Mouse (Mus musculus) hindbrain, embryonic 15.5 days (tissue): ENCODE data around the gene Tmem63b. TPM values are rescaled to one million over a fixed set of nuclear protein-coding genes. Genes with fewer than 3 reads are reported as not detected.

ENCODE experiments used
- ATAC-seq: fragments of 200-750 bp; cut with Nextera tagmentation; 2 replicates; pipeline ENCODE4 v1.8.0; 2017; ENCODE audit warnings: low read depth, moderate number of reproducible peaks, moderate TSS enrichment; ENCODE audit not compliant: low FRiP score
- H3K27ac ChIP-seq: fragments of 300-500 bp; sonication (generic); replicated peaks from 2 replicates; pipeline ENCODE4 v1.5.1; 2015; ENCODE audit warnings: mild to moderate bottlenecking, inconsistent platforms
- H3K27me3 ChIP-seq: fragments of 300-500 bp; sonication (generic); 2 replicates; pipeline ENCODE4 v1.6.1; 2015; ENCODE audit warnings: control low read depth, inconsistent platforms
- H3K36me3 ChIP-seq: fragments of 300-500 bp; sonication (generic); 2 replicates; pipeline ENCODE4 v1.6.1; 2015; ENCODE audit warnings: control low read depth, inconsistent platforms
- H3K4me1 ChIP-seq: fragments of 300-500 bp; sonication (generic); replicated peaks from 2 replicates; pipeline ENCODE4 v1.6.1; 2015; ENCODE audit warnings: control low read depth, inconsistent platforms
- H3K4me2 ChIP-seq: fragments of 300-500 bp; sonication (generic); 2 replicates; pipeline ENCODE4 v1.6.1; 2015; ENCODE audit warnings: moderate library complexity, mild to moderate bottlenecking, inconsistent platforms
- H3K4me3 ChIP-seq: fragments of 300-500 bp; sonication (generic); 2 replicates; pipeline ENCODE4 v1.5.1; 2015; ENCODE audit warnings: mild to moderate bottlenecking, inconsistent platforms
- H3K9ac ChIP-seq: fragments of 300-500 bp; sonication (generic); 2 replicates; pipeline ENCODE4 v1.6.1; 2015; ENCODE audit warnings: inconsistent platforms
- H3K9me3 ChIP-seq: fragments of 300-500 bp; sonication (generic); 2 replicates; pipeline ENCODE4 v1.6.1; 2016; ENCODE audit warnings: control low read depth, inconsistent platforms
- WGBS: fragments of 180-500 bp; shearing (Covaris S2); methylation state at CpG from one replicate; pipeline ENCODE4 v1.1.7; 2015; 5-methylcytosine and 5-hydroxymethylcytosine counted together
- polyA plus RNA-seq: library from polyadenylated mRNA; unstranded; fragments of >200 nt; fragmentation: Nextera tagmentation; extraction: Ambion mirVana; gene quantifications from 2 replicates; pipeline ENCODE4 v1.2.1, GENCODE M21; 2015

Gene Tmem63b
- polyA plus RNA-seq, 1 experiment from 2014 or later = 155 TPM

DNA sequence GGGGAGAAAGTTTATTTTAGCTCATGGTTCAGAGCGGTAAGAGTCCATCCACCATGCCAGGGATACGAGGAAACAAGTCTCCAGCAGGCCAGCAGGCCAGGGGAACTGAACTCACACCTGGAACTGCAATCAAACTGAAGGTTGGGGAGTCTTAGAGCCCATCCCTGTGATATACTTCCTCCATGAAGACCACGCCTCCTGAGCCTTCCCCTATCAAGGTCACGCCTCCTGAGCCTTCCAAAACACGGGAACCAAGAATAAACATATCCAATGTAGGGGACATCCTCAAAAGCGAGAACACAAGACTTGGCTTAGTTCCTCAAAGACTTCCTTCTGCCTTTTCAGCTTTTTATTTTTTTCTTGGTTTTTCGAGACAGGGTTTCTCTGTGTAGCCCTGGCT is 73.8 kb downstream of the Tmem63b start:
- 90% methylated on average over 7 of the region's 7 CpGs for WGBS
- Histone ChIP-seq H3K4me3 (no peak overlapping the region), H3K36me3 (no peaks in the 10 kb centered on the region), H3K9me3 (no peaks in the 10 kb centered on the region), H3K27me3 (no peaks in the 10 kb centered on the region), H3K4me2 (no peak overlapping the region), H3K9ac (no peak overlapping the region), H3K27ac (no peak overlapping the region), H3K4me1 (no peaks in the 10 kb centered on the region)
- ATAC-seq = no peak

DNA sequence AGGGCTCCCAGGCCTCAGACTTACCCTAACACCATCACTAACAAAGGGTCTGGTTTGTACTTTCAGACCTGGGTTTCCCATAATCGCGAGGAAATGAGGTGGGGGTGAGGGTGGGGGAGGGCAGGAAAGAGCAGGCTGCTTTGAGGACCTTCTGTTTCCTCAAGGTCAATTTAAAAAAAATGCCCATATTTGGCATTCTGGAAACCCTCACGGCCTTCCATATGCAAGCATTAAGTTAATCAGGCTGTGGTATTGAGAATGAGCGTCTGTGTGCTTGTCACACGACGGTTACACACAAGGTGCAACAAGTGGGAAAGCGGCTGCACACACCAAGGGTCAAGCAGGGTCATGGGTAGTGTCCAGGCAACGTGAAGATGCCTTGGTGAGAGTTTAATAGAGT is 74.7 kb downstream of the Tmem63b start:
- Histone ChIP-seq H3K4me2 (no peak overlapping the region), H3K27ac (no peak overlapping the region), H3K27me3 (no peaks in the 10 kb centered on the region), H3K4me3 (no peak overlapping the region), H3K9me3 (no peaks in the 10 kb centered on the region), H3K9ac (no peak overlapping the region), H3K4me1 (no peaks in the 10 kb centered on the region), H3K36me3 (no peaks in the 10 kb centered on the region)
- no peak for ATAC-seq
- WGBS = 86% methylated on average over 8 of the region's 8 CpGs

Other genes starting within 250 kb of the Tmem63b start
- gene Spats1, start 211.5 kb downstream of the Tmem63b start, polyA plus RNA-seq = 1.8 and 2.2 TPM in 2 replicates
- gene Aars2, start 180.1 kb downstream of the Tmem63b start, polyA plus RNA-seq = 19.4 and 19.9 TPM in 2 replicates
- gene Tcte1, start 163.5 kb downstream of the Tmem63b start, polyA plus RNA-seq = 4.3 and 5.2 TPM in 2 replicates
- 27.4 and 31.9 TPM in 2 replicates for gene Tmem151b, start 137.2 kb downstream of the Tmem63b start, polyA plus RNA-seq
- 4.8 and 6.4 TPM in 2 replicates for gene Nfkbie, start 131.2 kb downstream of the Tmem63b start, polyA plus RNA-seq
- 89.9 and 90.4 TPM in 2 replicates for gene Slc35b2, start 123.0 kb downstream of the Tmem63b start, polyA plus RNA-seq
- 1,555 and 1,567 TPM in 2 replicates for gene Hsp90ab1, start 113.6 kb downstream of the Tmem63b start, polyA plus RNA-seq
- gene Slc29a1, start 87.3 kb downstream of the Tmem63b start, polyA plus RNA-seq = 43.7 and 46.4 TPM in 2 replicates
- gene Mymx, start 84.8 kb downstream of the Tmem63b start, polyA plus RNA-seq = not detected in 2 replicates
- 0.58 and 1.00 TPM in 2 replicates for gene Capn11, start 27.6 kb downstream of the Tmem63b start, polyA plus RNA-seq
- gene Mrpl14, start 583 bp downstream of the Tmem63b start, polyA plus RNA-seq = 120 and 129 TPM in 2 replicates
- 0.43 TPM in 1 of 2 replicates, not detected in the other for gene 1600014C23Rik, start 46.9 kb upstream of the Tmem63b start, polyA plus RNA-seq